Mouse (Mus musculus) heart, embryonic 15.5 days (tissue): ENCODE results near the gene Phgr1. TPM values are rescaled to one million over a fixed set of nuclear protein-coding genes. Genes with fewer than 3 reads are reported as not detected.

Source experiments
- ATAC-seq: fragments of 200-750 bp; cut with Nextera tagmentation; replicated peaks from 2 replicates; pipeline ENCODE4 v1.8.0; 2017; ENCODE audit warnings: low read depth, moderate TSS enrichment; ENCODE audit not compliant: insufficient number of reproducible peaks, insufficient read depth, low FRiP score
- H3K27ac ChIP-seq: fragments of 300-500 bp; sonication (generic); 2 replicates; pipeline ENCODE4 v1.5.1; 2015; ENCODE audit warnings: mild to moderate bottlenecking, inconsistent platforms
- H3K27me3 ChIP-seq: fragments of 300-500 bp; sonication (generic); 2 replicates; pipeline ENCODE4 v1.6.1; 2015; ENCODE audit warnings: inconsistent platforms
- H3K36me3 ChIP-seq: fragments of 300-500 bp; sonication (generic); 2 replicates; pipeline ENCODE4 v1.6.1; 2015; ENCODE audit warnings: mild to moderate bottlenecking, inconsistent platforms
- H3K4me1 ChIP-seq: fragments of 300-500 bp; sonication (generic); replicated peaks from 2 replicates; pipeline ENCODE4 v1.6.1; 2015; ENCODE audit warnings: inconsistent platforms
- H3K4me2 ChIP-seq: fragments of 300-500 bp; sonication (generic); 2 replicates; pipeline ENCODE4 v1.6.1; 2015; ENCODE audit warnings: inconsistent platforms, mild to moderate bottlenecking, moderate library complexity
- H3K4me3 ChIP-seq: fragments of 300-500 bp; sonication (generic); 2 replicates; pipeline ENCODE4 v1.5.1; 2015; ENCODE audit warnings: mild to moderate bottlenecking, inconsistent platforms
- H3K9ac ChIP-seq: fragments of 300-500 bp; sonication (generic); 2 replicates; pipeline ENCODE4 v1.6.1; 2015; ENCODE audit warnings: mild to moderate bottlenecking, inconsistent platforms
- H3K9me3 ChIP-seq: fragments of 300-500 bp; sonication (generic); replicated peaks from 2 replicates; pipeline ENCODE4 v1.6.1; 2016; ENCODE audit warnings: inconsistent platforms
- WGBS: fragments of 180-500 bp; shearing (Covaris S2); methylation state at CpG from one replicate; pipeline ENCODE4 v1.1.7; 2015; ENCODE audit warnings: mixed read lengths; 5-methylcytosine and 5-hydroxymethylcytosine counted together
- polyA plus RNA-seq: library from polyadenylated mRNA; unstranded; fragments of >200 nt; fragmentation: Nextera tagmentation; extraction: Ambion mirVana; gene quantifications from 2 replicates; pipeline ENCODE4 v1.2.1, GENCODE M21; 2015

Phgr1 gene
- not detected in 2 replicates for polyA plus RNA-seq

- no peak within 1 kb of the TSS for H3K4me2 ChIP-seq
Measured at GRCm38 (mm10) chr2:118772158-118772874, at the start of gene Phgr1. Phgr1 (plus strand) TSS chr2:118772769.

GRCm38 (mm10) chr2:118723693-118724486 lies 48.7 kb upstream of the Phgr1 start:
- WGBS = 74% methylated on average over 15 of the region's 15 CpGs
- no peaks in the 10 kb centered on the region for H3K36me3 ChIP-seq
- ATAC-seq = no peak
- H3K27me3 ChIP-seq = 0 out of 2 replicates have a peak, but pooled peaks cover 4% of the 10 kb centered on the region
- no peaks in the 10 kb centered on the region for H3K9me3 ChIP-seq
- H3K4me2 ChIP-seq = no peak overlapping the region
- peaks cover 26% of the 10 kb centered on the region for H3K4me1 ChIP-seq
- H3K27ac ChIP-seq = no peak overlapping the region
- no peak overlapping the region for H3K4me3 ChIP-seq
- no peak overlapping the region for H3K9ac ChIP-seq

More at GRCm38 (mm10) chr2:118772158-118772874, at the start of gene Phgr1:
- Histone ChIP-seq H3K9me3 (no peaks in the 10 kb centered on the region), H3K27ac (no peak within 1 kb of the TSS), H3K9ac (no peak within 1 kb of the TSS), H3K4me1 (peaks cover 5% of the 10 kb centered on the region), H3K4me3 (no peak within 1 kb of the TSS), H3K36me3 (no peaks in the 10 kb centered on the region), H3K27me3 (0 out of 2 replicates have a peak, but pooled peaks cover 3% of the 10 kb centered on the region)
- no peak for ATAC-seq
- 72% methylated on average over 6 of the region's 6 CpGs for WGBS

- WGBS = 84% methylated on average over 4 of the region's 4 CpGs
- Histone ChIP-seq H3K27me3 (0 out of 2 replicates have a peak, but pooled peaks cover 4% of the 10 kb centered on the region), H3K4me1 (peaks cover 42% of the 10 kb centered on the region)
Measured at GRCm38 (mm10) chr2:118725511-118725910, 47.1 kb upstream of the Phgr1 start.

GRCm38 (mm10) chr2:118726873-118727272 lies 45.7 kb upstream of the Phgr1 start:
- WGBS = 85% methylated on average over 2 of the region's 2 CpGs
- H3K27me3 ChIP-seq = 0 out of 2 replicates have a peak, but pooled peaks cover under 1% of the 10 kb centered on the region

More at GRCm38 (mm10) chr2:118725511-118725910, 47.1 kb upstream of the Phgr1 start:
- no peak overlapping the region for H3K9ac ChIP-seq
- H3K4me2 ChIP-seq = no peak overlapping the region
- no peak for ATAC-seq
- H3K4me3 ChIP-seq = no peak overlapping the region
- H3K27ac ChIP-seq = no peak overlapping the region
- no peaks in the 10 kb centered on the region for H3K9me3 ChIP-seq
- no peaks in the 10 kb centered on the region for H3K36me3 ChIP-seq

GRCm38 (mm10) chr2:118727911-118728310 lies 44.7 kb upstream of the Phgr1 start:
- Histone ChIP-seq H3K4me2 (peak overlapping the region; percentile 21), H3K4me3 (peak overlapping the region; percentile 2; the same call in 1 of the 2 replicates), H3K27ac (no peak overlapping the region; the same call in 1 of the 2 replicates), H3K9me3 (no peaks in the 10 kb centered on the region), H3K9ac (0 out of 2 replicates have a peak overlapping the region, but pooled peaks have one; percentile 37), H3K36me3 (no peaks in the 10 kb centered on the region), H3K27me3 (0 out of 2 replicates have a peak, but pooled peaks cover 8% of the 10 kb centered on the region), H3K4me1 (peaks cover 41% of the 10 kb centered on the region)
- WGBS = 32% methylated on average over 9 of the region's 9 CpGs
- no peak for ATAC-seq

More at GRCm38 (mm10) chr2:118726873-118727272, 45.7 kb upstream of the Phgr1 start:
- no peak overlapping the region for H3K27ac ChIP-seq
- H3K9me3 ChIP-seq = no peaks in the 10 kb centered on the region
- no peak for ATAC-seq
- H3K36me3 ChIP-seq = no peaks in the 10 kb centered on the region
- no peak overlapping the region for H3K4me3 ChIP-seq
- no peak overlapping the region for H3K4me2 ChIP-seq
- H3K9ac ChIP-seq = no peak overlapping the region
- peaks cover 44% of the 10 kb centered on the region for H3K4me1 ChIP-seq

GRCm38 (mm10) chr2:118728337-118728736 lies 44.2 kb upstream of the Phgr1 start, which contains the start of gene Plcb2:
Plcb2 (minus strand) TSS chr2:118728438.
- Histone ChIP-seq H3K27me3 (0 out of 2 replicates have a peak, but pooled peaks cover 8% of the 10 kb centered on the region), H3K4me3 (peak within 1 kb of the TSS; percentile 2; the same call in 1 of the 2 replicates)

GRCm38 (mm10) chr2:118729194-118729593 lies 43.4 kb upstream of the Phgr1 start:
- ATAC-seq = peak; percentile 19; the same call in 1 of the 2 replicates
- peak overlapping the region; percentile 21 for H3K27ac ChIP-seq
- H3K9me3 ChIP-seq = no peaks in the 10 kb centered on the region
- H3K27me3 ChIP-seq = peaks cover 15% of the 10 kb centered on the region; the same call in 1 of the 2 replicates
- H3K4me3 ChIP-seq = no peak overlapping the region
- no peak overlapping the region for H3K4me2 ChIP-seq
- no peaks in the 10 kb centered on the region for H3K36me3 ChIP-seq
- H3K9ac ChIP-seq = no peak overlapping the region
- H3K4me1 ChIP-seq = peaks cover 33% of the 10 kb centered on the region
- WGBS = 27% methylated on average over 4 of the region's 4 CpGs

More at GRCm38 (mm10) chr2:118728337-118728736, 44.2 kb upstream of the Phgr1 start, which contains the start of gene Plcb2:
- H3K4me1 ChIP-seq = peaks cover 37% of the 10 kb centered on the region
- 18% methylated on average over 7 of the region's 7 CpGs for WGBS
- peak within 1 kb of the TSS; percentile 21 for H3K27ac ChIP-seq
- H3K4me2 ChIP-seq = peak within 1 kb of the TSS; percentile 21
- H3K9me3 ChIP-seq = no peaks in the 10 kb centered on the region
- ATAC-seq = peak; percentile 8; the same call in 1 of the 2 replicates
- H3K36me3 ChIP-seq = no peaks in the 10 kb centered on the region
- peak within 1 kb of the TSS; percentile 37; the same call in 1 of the 2 replicates for H3K9ac ChIP-seq

- WGBS = 32% methylated on average over 8 of the region's 8 CpGs
- H3K27ac ChIP-seq = no peak overlapping the region
- ATAC-seq = no peak; the same call in 1 of the 2 replicates
- H3K27me3 ChIP-seq = peaks cover 16% of the 10 kb centered on the region; the same call in 1 of the 2 replicates
- no peak overlapping the region for H3K4me2 ChIP-seq
- H3K9me3 ChIP-seq = no peaks in the 10 kb centered on the region
- no peak overlapping the region for H3K9ac ChIP-seq
- H3K4me1 ChIP-seq = peaks cover 33% of the 10 kb centered on the region
- no peaks in the 10 kb centered on the region for H3K36me3 ChIP-seq
- H3K4me3 ChIP-seq = no peak overlapping the region
Measured at GRCm38 (mm10) chr2:118729816-118730621, 42.5 kb upstream of the Phgr1 start.

GRCm38 (mm10) chr2:118730622-118730915 lies 42.0 kb upstream of the Phgr1 start:
- H3K9ac ChIP-seq = no peak overlapping the region
- H3K27me3 ChIP-seq = peaks cover 16% of the 10 kb centered on the region; the same call in 1 of the 2 replicates
- no peak overlapping the region for H3K4me2 ChIP-seq
- WGBS = 12% methylated on average over 3 of the region's 3 CpGs
- peaks cover 33% of the 10 kb centered on the region for H3K4me1 ChIP-seq
- ATAC-seq = peak; percentile 42
- no peak overlapping the region for H3K27ac ChIP-seq
- no peak overlapping the region for H3K4me3 ChIP-seq
- no peaks in the 10 kb centered on the region for H3K36me3 ChIP-seq
- no peaks in the 10 kb centered on the region for H3K9me3 ChIP-seq

GRCm38 (mm10) chr2:118731981-118732380 lies 40.6 kb upstream of the Phgr1 start:
- no peak overlapping the region for H3K9ac ChIP-seq
- H3K36me3 ChIP-seq = no peaks in the 10 kb centered on the region
- no peak overlapping the region for H3K27ac ChIP-seq
- peaks cover 16% of the 10 kb centered on the region; the same call in 1 of the 2 replicates for H3K27me3 ChIP-seq
- ATAC-seq = no peak
- H3K9me3 ChIP-seq = no peaks in the 10 kb centered on the region
- 79% methylated on average over 5 of the region's 5 CpGs for WGBS
- no peak overlapping the region for H3K4me2 ChIP-seq
- H3K4me3 ChIP-seq = no peak overlapping the region
- H3K4me1 ChIP-seq = peaks cover 33% of the 10 kb centered on the region
